Mouse (Mus musculus) spleen, adult 2 months (tissue): ENCODE data around the gene Cnot2. TPM values are rescaled to one million over a fixed set of nuclear protein-coding genes. Genes with fewer than 3 reads are reported as not detected.

Experiments used
- DNase-seq, 2 experiments: peaks; one replicate each; pipeline versions ENCODE4 v3.0.0 to v3.0.0-alpha.2; 2012 to 2021; ENCODE audit warnings: low spot score in 2 of 2, low read depth in 1 of 2
- H3K27ac ChIP-seq: fragments of 200-500 bp; 2 replicates; pipeline ENCODE4 v1.5.1; 2012; ENCODE audit warnings: low read length, inconsistent platforms; ENCODE audit not compliant: insufficient read depth
- H3K27me3 ChIP-seq: fragments of 200-500 bp; 2 replicates; pipeline ENCODE4 v1.6.1; 2012; ENCODE audit warnings: mild to moderate bottlenecking, moderate library complexity, low read length, inconsistent platforms; ENCODE audit not compliant: control insufficient read depth, insufficient read depth
- H3K36me3 ChIP-seq: fragments of 200-500 bp; 2 replicates; pipeline ENCODE4 v1.6.1; 2012; ENCODE audit warnings: mild to moderate bottlenecking, low read length, inconsistent platforms; ENCODE audit not compliant: control insufficient read depth, insufficient read depth
- H3K4me1 ChIP-seq: fragments of 200-500 bp; 2 replicates; pipeline ENCODE4 v1.6.1; 2011; ENCODE audit warnings: inconsistent platforms; ENCODE audit not compliant: control insufficient read depth, insufficient read depth, insufficient read length
- H3K4me3 ChIP-seq: fragments of 200-500 bp; 2 replicates; pipeline ENCODE4 v1.5.1; 2011; ENCODE audit warnings: mild to moderate bottlenecking, inconsistent platforms; ENCODE audit not compliant: insufficient read depth, insufficient read length; ENCODE audit errors: extremely low read depth
- CTCF ChIP-seq: fragments of 200-500 bp; IDR thresholded peaks from 2 replicates; pipeline ENCODE4 v1.5.1; 2011; ENCODE audit warnings: mild to moderate bottlenecking, inconsistent platforms; ENCODE audit not compliant: insufficient read depth, insufficient read length, insufficient replicate concordance; ENCODE audit errors: extremely low read depth
- POLR2A ChIP-seq: fragments of 200-500 bp; IDR thresholded peaks from 2 replicates; pipeline ENCODE4 v1.6.1; 2011; ENCODE audit warnings: low read depth, low read length, inconsistent platforms
- WGBS: fragments of 180-500 bp; shearing (Covaris S2); methylation state at CpG from one replicate; pipeline ENCODE4 v1.1.7; 2018; 5-methylcytosine and 5-hydroxymethylcytosine counted together
- polyA plus RNA-seq: library from polyadenylated mRNA; depleted of rRNA; stranded (reverse); fragments of >200 nt; gene quantifications from 2 replicates; pipeline ENCODE4 v1.2.3, GENCODE M21; 2012

The Cnot2 gene
- polyA plus RNA-seq, 1 experiment: 25.6 TPM

DNA sequence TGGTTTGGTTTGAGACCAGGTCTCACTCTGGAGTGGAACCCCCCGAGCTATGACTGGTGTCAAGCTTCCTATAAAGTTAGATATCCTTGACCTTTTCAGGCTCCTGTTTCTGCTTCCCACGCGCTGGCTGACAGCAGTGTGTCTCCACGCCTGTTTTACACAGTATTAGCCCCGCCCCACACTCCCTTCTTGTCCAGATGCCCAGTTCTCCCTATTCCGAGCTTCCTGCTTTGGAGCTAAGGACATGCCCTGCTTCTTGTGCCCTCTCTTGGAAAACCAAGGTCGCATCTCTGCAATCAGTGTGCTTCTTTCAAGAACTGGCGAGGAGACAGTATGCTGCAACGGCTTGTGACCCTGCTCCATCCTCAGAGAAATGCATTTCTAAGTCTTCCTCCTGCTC, 130.7 kb downstream of the Cnot2 start:
- 74% methylated on average over 9 of the region's 9 CpGs for WGBS
- no peaks in the 10 kb centered on the region for H3K36me3 ChIP-seq
- no peaks in the 10 kb centered on the region for H3K4me1 ChIP-seq
- no peak overlapping the region for H3K27ac ChIP-seq
- H3K4me3 ChIP-seq: no peak overlapping the region
- TF ChIP-seq CTCF (no peak), POLR2A (no peak)
- no peak for DNase-seq
- no peaks in the 10 kb centered on the region for H3K27me3 ChIP-seq

- 94% methylated on average over 12 of the region's 12 CpGs for WGBS
- no peak for DNase-seq
- Histone ChIP-seq H3K27ac (no peak overlapping the region), H3K27me3 (no peaks in the 10 kb centered on the region), H3K4me1 (no peaks in the 10 kb centered on the region), H3K36me3 (no peaks in the 10 kb centered on the region), H3K4me3 (no peak overlapping the region)
- TF ChIP-seq POLR2A (no peak), CTCF (no peak)
Observed at GRCm38 (mm10) chr10:116448166-116448565, 133.1 kb downstream of the Cnot2 start.

DNA sequence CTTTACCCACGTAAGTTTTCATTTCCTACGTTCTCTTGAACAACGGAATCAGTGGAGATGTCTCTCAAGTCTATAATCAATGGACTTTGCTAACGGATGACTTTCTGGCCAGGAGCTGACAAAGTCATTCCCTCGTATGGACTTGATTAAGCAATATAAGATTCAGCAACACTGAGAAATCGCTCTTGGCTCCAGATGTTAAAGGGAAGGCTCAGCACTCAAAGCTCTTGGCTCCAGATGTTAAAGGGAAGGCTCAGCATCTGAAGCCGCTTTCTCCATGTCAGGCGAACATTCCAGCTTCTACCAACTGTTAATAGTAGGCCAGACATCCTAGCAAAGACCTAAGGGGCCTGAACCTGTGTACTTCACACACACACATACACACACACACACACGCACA, 134.1 kb downstream of the Cnot2 start:
- no peak for DNase-seq
- TF ChIP-seq POLR2A (no peak), CTCF (no peak)
- Histone ChIP-seq H3K27ac (no peak overlapping the region), H3K36me3 (no peaks in the 10 kb centered on the region), H3K27me3 (no peaks in the 10 kb centered on the region), H3K4me1 (no peaks in the 10 kb centered on the region), H3K4me3 (no peak overlapping the region)
- 92% methylated on average over 9 of the region's 9 CpGs for WGBS

DNA sequence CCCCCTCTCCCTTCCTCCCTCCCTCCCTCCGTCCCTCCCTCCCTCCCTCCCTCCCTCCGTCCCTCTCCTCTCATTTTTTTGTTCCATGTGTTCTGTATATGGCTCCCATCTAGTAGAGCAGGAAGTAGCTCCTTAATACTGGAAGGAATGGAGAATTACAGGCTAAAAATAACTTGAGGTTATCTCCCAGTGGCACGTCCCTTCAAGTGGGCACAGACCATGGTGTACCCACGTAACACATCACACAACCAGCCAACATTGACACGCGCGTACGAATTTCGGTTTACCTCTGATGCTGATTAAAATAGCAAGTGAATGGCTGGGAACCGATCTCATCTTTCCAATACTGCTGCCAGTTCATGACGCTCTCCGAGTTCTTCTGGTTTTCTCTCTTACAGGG, 135.3 kb downstream of the Cnot2 start:
- WGBS: 87% methylated on average over 12 of the region's 12 CpGs
- no peaks in the 10 kb centered on the region for H3K36me3 ChIP-seq

GRCm38 (mm10) chr10:116444826-116445225, 136.5 kb downstream of the Cnot2 start:
- no peaks in the 10 kb centered on the region for H3K36me3 ChIP-seq
- H3K4me1 ChIP-seq: no peaks in the 10 kb centered on the region
- H3K4me3 ChIP-seq: no peak overlapping the region
- TF ChIP-seq POLR2A: no peak
- TF ChIP-seq CTCF: no peak
- no peaks in the 10 kb centered on the region for H3K27me3 ChIP-seq
- H3K27ac ChIP-seq: no peak overlapping the region
- DNase-seq: no peak
- 95% methylated on average over 8 of the region's 8 CpGs for WGBS

More for the DNA sequence above, 135.3 kb downstream of the Cnot2 start:
- Histone ChIP-seq H3K27ac (no peak overlapping the region), H3K27me3 (no peaks in the 10 kb centered on the region), H3K4me1 (no peaks in the 10 kb centered on the region), H3K4me3 (no peak overlapping the region)
- TF ChIP-seq CTCF (no peak), POLR2A (no peak)
- no peak for DNase-seq

DNA sequence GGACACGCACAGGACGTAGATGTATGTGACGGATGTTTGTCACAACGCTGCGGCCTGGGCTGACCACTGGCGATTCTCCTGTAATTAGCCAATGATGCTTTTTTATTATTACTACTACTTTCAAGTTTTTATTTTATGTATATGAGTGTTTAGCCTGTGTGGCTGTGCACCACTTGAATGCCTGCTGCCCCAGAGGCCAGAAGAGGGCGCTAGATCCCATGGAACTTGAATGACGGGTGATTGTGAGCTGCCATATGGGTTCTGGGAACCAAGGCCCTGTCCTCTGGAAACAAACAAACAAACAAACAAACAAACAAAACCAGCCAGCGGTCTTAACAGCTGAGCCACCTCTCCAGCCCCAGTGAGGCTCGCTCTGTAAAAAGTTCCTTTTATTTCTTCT, 136.9 kb downstream of the Cnot2 start:
- Histone ChIP-seq H3K4me3 (no peak overlapping the region), H3K36me3 (no peaks in the 10 kb centered on the region), H3K27me3 (no peaks in the 10 kb centered on the region), H3K4me1 (no peaks in the 10 kb centered on the region), H3K27ac (no peak overlapping the region)
- no peak for DNase-seq
- TF ChIP-seq CTCF (no peak), POLR2A (no peak)
- 93% methylated on average over 10 of the region's 10 CpGs for WGBS

DNA sequence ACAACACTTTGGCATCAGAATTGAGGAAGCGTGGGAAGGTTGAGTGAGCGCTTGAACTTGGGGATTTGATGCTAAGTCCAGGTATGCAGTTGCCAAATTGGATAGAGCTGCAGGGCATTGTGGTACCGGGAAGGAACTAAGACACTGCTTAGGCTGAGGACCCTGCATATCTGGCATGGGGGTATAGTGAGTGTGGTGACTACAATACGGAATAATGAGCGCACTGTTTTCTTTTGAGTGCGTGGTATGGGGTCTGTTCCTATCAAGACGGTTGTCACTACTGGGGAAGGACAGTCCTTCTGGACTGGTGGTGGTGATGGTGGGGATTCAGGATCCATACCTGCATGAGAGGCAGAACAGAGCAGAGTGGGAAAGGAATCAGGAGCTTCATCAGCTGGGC, 140.4 kb downstream of the Cnot2 start:
- no peaks in the 10 kb centered on the region for H3K4me1 ChIP-seq
- H3K27me3 ChIP-seq: no peaks in the 10 kb centered on the region
- H3K27ac ChIP-seq: no peak overlapping the region
- WGBS: 96% methylated on average over 7 of the region's 7 CpGs
- no peaks in the 10 kb centered on the region for H3K36me3 ChIP-seq
- no peak for DNase-seq
- TF ChIP-seq POLR2A (no peak), CTCF (no peak)
- H3K4me3 ChIP-seq: no peak overlapping the region
